28 mouse cellular contexts compared by ENCODE assay signal in genomic region chr17:88481062-88481461, GRCm38 (mm10). TPM values are rescaled to one million over a fixed set of nuclear protein-coding genes. Genes with fewer than 3 reads are reported as not detected.
DNase-seq lines count a peak whose midpoint lies in the region; ATAC-seq and TF ChIP-seq lines count a peak whose summit lies in the region.
"Had no signal": no experiment of that assay in that cellular context is flagged by ENCODE, and none has a peak within 500 bp of the region (broad histone marks: within the 10 kb centered on the region; RNA-seq: fewer than 3 reads in every experiment).

No protein-coding gene starts in this region.

- peak; percentile 89 to 92 for TF ChIP-seq EP300 in MEL (IDR thresholded peaks at IDR 0.05; ENCODE audit: low read depth in 1 of 2, low read length in 2 of 2)

- ATAC-seq in liver, embryonic 11.5 days (replicated peaks; ENCODE audit: low FRiP score) = no peak
- no peak for ATAC-seq in liver, embryonic 13.5 days (ENCODE audit: low read depth)
- no peak for ATAC-seq in liver, embryonic 16.5 days (ENCODE audit: low read depth)
- ATAC-seq: forebrain, embryonic 14.5 days; forebrain, embryonic 16.5 days; Patski had no signal

- H3K9me3 ChIP-seq in liver, embryonic 11.5 days (ENCODE audit: control insufficient read depth, low read length) = no peaks in the 10 kb centered on the region
- no peaks in the 10 kb centered on the region for H3K9me3 ChIP-seq in MEL (replicated peaks; ENCODE audit: insufficient read depth, low read length)
- H3K9me3 ChIP-seq in liver, embryonic 13.5 days (replicated peaks) = no peaks in the 10 kb centered on the region
- no peaks in the 10 kb centered on the region for H3K9me3 ChIP-seq in liver, embryonic 16.5 days (replicated peaks; ENCODE audit: control insufficient read depth, low read length)
- H3K9me3 ChIP-seq: embryonic facial prominence, embryonic 13.5 days; embryonic facial prominence, embryonic 15.5 days; forebrain, embryonic 10.5 days; forebrain, embryonic 12.5 days; G1E had no signal

- H3K9ac ChIP-seq in liver, embryonic 11.5 days (ENCODE audit: low read depth, low read length) = no peak overlapping the region
- H3K9ac ChIP-seq in MEL (ENCODE audit: control insufficient read depth, low read depth, low read length, poor library complexity, severe bottlenecking) = peak overlapping the region; percentile 16
- H3K9ac ChIP-seq in liver, embryonic 13.5 days = no peak overlapping the region
- H3K9ac ChIP-seq in liver, embryonic 16.5 days (ENCODE audit: low read depth, low read length) = peak overlapping the region; percentile 14; the same call in 1 of the 2 replicates
- H3K9ac ChIP-seq: embryonic facial prominence, embryonic 13.5 days; embryonic facial prominence, embryonic 15.5 days; forebrain, embryonic 12.5 days had no signal

- no peaks in the 10 kb centered on the region for H3K27me3 ChIP-seq in liver, embryonic 11.5 days (replicated peaks; ENCODE audit: control insufficient read depth, insufficient read depth, low read length)
- no peaks in the 10 kb centered on the region for H3K27me3 ChIP-seq in MEL (ENCODE audit: control insufficient read depth in 1 of 2, insufficient read depth in 2 of 2, low read length in 2 of 2)
- H3K27me3 ChIP-seq in liver, embryonic 13.5 days = no peaks in the 10 kb centered on the region
- H3K27me3 ChIP-seq in liver, embryonic 16.5 days (ENCODE audit: control insufficient read depth, insufficient read depth, low read depth, low read length) = no peaks in the 10 kb centered on the region
- H3K27me3 ChIP-seq: CH12.LX; embryonic facial prominence, embryonic 13.5 days; embryonic facial prominence, embryonic 15.5 days; forebrain, embryonic 12.5 days; Patski had no signal

- TF ChIP-seq CTCF in MEL (IDR thresholded peaks at IDR 0.05 in 2 of 3, conservative IDR thresholded peaks at IDR 0.05 in 1 of 3; ENCODE audit: control insufficient read depth in 1 of 3, insufficient read depth in 1 of 3, low read depth in 2 of 3, low read length in 3 of 3, poor library complexity in 1 of 3, severe bottlenecking in 1 of 3) = no peak

- no peak for DNase-seq in liver, embryonic 11.5 days (ENCODE audit: low spot score)
- DNase-seq in liver (no peak), MEL (ENCODE audit: low read depth, low spot score) (peak; percentile 51)
- DNase-seq in liver, embryonic 13.5 days = no peak
- no peak for DNase-seq in lung, postnatal 36 days
- DNase-seq in embryo, embryonic 10.5 days (ENCODE audit: low spot score) = no peak
- no peak for DNase-seq in thymus, postnatal 4 days
- DNase-seq: adrenal gland, adult 8-10 months; adrenal gland, postnatal 14 days; adrenal gland, postnatal 36 days; B cell, adult 2 months; cerebellum, adult 11-12 months; cerebellum, adult 2 months; cerebellum, adult 9-10 months; cerebellum, postnatal 10 days; cerebellum, postnatal 25 days; embryo, embryonic 11 days had no signal

- WGBS in liver, embryonic 11.5 days = 59% methylated on average over 2 of the region's 2 CpGs
- 52% methylated on average over 2 of the region's 2 CpGs for WGBS in liver, embryonic 13.5 days (ENCODE audit: insufficient replicate concordance)
- WGBS in liver, embryonic 16.5 days (ENCODE audit: insufficient replicate concordance) = 38% methylated on average over 2 of the region's 2 CpGs

- H3K4me2 ChIP-seq in liver, embryonic 11.5 days = no peak overlapping the region
- H3K4me2 ChIP-seq in liver, embryonic 13.5 days = no peak overlapping the region; the same call in 1 of the 2 replicates
- H3K4me2 ChIP-seq in liver, embryonic 16.5 days (ENCODE audit: low read depth, low read length) = no peak overlapping the region
- H3K4me2 ChIP-seq: embryonic facial prominence, embryonic 13.5 days; embryonic facial prominence, embryonic 15.5 days; forebrain, embryonic 12.5 days had no signal

- H3K36me3 ChIP-seq in liver, embryonic 11.5 days (ENCODE audit: control insufficient read depth, insufficient read depth, low read length) = peaks cover 3% of the 10 kb centered on the region; the same call in 1 of the 2 replicates
- peaks cover 6 to 32% of the 10 kb centered on the region in 2 experiments for H3K36me3 ChIP-seq in MEL (ENCODE audit: control insufficient read depth in 1 of 2, insufficient read depth in 2 of 2, low read length in 2 of 2)
- H3K36me3 ChIP-seq in liver, embryonic 13.5 days = peaks cover 24% of the 10 kb centered on the region
- peaks cover 2% of the 10 kb centered on the region for H3K36me3 ChIP-seq in liver, embryonic 16.5 days (ENCODE audit: control insufficient read depth, insufficient read depth)
- H3K36me3 ChIP-seq: embryonic facial prominence, embryonic 15.5 days had no signal

- H3K79me2 ChIP-seq in MEL (ENCODE audit: control insufficient read depth, insufficient read depth, low read length, poor library complexity) = peaks cover 4% of the 10 kb centered on the region

- peak overlapping the region; percentile 5; the same call in 1 of the 2 replicates for H3K27ac ChIP-seq in liver, embryonic 11.5 days (ENCODE audit: low read depth, low read length)
- peak overlapping the region; percentile 75 for H3K27ac ChIP-seq in MEL (ENCODE audit: control insufficient read depth, low read depth, low read length)
- H3K27ac ChIP-seq in liver, embryonic 13.5 days = peak overlapping the region; percentile 64
- H3K27ac ChIP-seq in liver, embryonic 16.5 days (ENCODE audit: low read length) = peak overlapping the region; percentile 21; the same call in 1 of the 2 replicates
- H3K27ac ChIP-seq: embryonic facial prominence, embryonic 13.5 days; embryonic facial prominence, embryonic 15.5 days; forebrain, embryonic 10.5 days; forebrain, embryonic 12.5 days had no signal

- TF ChIP-seq POLR2A in MEL (IDR thresholded peaks at IDR 0.05; ENCODE audit: control insufficient read depth in 1 of 2, insufficient read depth in 1 of 2, low read depth in 1 of 2, low read length in 2 of 2, poor library complexity in 1 of 2) = no peak

- H3K4me1 ChIP-seq in liver, embryonic 11.5 days (replicated peaks; ENCODE audit: control insufficient read depth, insufficient read depth, low read length) = peaks cover 19% of the 10 kb centered on the region
- H3K4me1 ChIP-seq in MEL (ENCODE audit: control insufficient read depth in 1 of 2, insufficient read depth in 2 of 2, low read length in 2 of 2) = peaks cover 26 to 30% of the 10 kb centered on the region in 2 experiments
- peaks cover 33% of the 10 kb centered on the region for H3K4me1 ChIP-seq in liver, embryonic 13.5 days (replicated peaks)
- peaks cover 24% of the 10 kb centered on the region for H3K4me1 ChIP-seq in liver, embryonic 16.5 days (ENCODE audit: control insufficient read depth, low read depth, low read length)
- H3K4me1 ChIP-seq: embryonic facial prominence, embryonic 13.5 days; embryonic facial prominence, embryonic 15.5 days; forebrain, embryonic 12.5 days had no signal

- no peak for TF ChIP-seq RAD21 in MEL (IDR thresholded peaks at IDR 0.05; ENCODE audit: low read depth, low read length)

- no peak overlapping the region for H3K4me3 ChIP-seq in liver, embryonic 11.5 days (ENCODE audit: low read depth, low read length)
- no peak overlapping the region for H3K4me3 ChIP-seq in MEL (ENCODE audit: control insufficient read depth in 1 of 2, insufficient read depth in 1 of 2, low read depth in 2 of 2, low read length in 2 of 2)
- H3K4me3 ChIP-seq in liver, embryonic 13.5 days (replicated peaks) = no peak overlapping the region
- no peak overlapping the region for H3K4me3 ChIP-seq in liver, embryonic 16.5 days (ENCODE audit: low read depth, low read length)
- H3K4me3 ChIP-seq: embryonic facial prominence, embryonic 13.5 days; embryonic facial prominence, embryonic 15.5 days; erythroblast, embryonic 14.5 days; forebrain, embryonic 10.5 days; forebrain, embryonic 12.5 days had no signal

TF ChIP-seq in MEL, 35 proteins besides CTCF, POLR2A, EP300 and RAD21:
- 0 out of 2 replicates have a peak, but pooled peaks have one; percentile 37 for TF ChIP-seq ELF1 (IDR thresholded peaks at IDR 0.05; ENCODE audit: low read depth, low read length)
- peak; percentile 76 for TF ChIP-seq ETS1 (IDR thresholded peaks at IDR 0.05; ENCODE audit: low read depth, low read length)
- TF ChIP-seq MAZ (IDR thresholded peaks at IDR 0.05; ENCODE audit: low read depth, low read length) = no peak
- TF ChIP-seq SIN3A (IDR thresholded peaks at IDR 0.05; ENCODE audit: low read length) = peak; percentile 62
- no peak for TF ChIP-seq USF2 (IDR thresholded peaks at IDR 0.05; ENCODE audit: borderline replicate concordance in 1 of 2, insufficient read depth in 1 of 2, low read depth in 1 of 2, low read length in 2 of 2)
- TF ChIP-seq GATA1 (IDR thresholded peaks at IDR 0.05; ENCODE audit: low read depth, low read length) = peak; percentile 92
- peak; percentile 60; the same call in 1 of the 2 replicates for TF ChIP-seq RCOR1 (IDR thresholded peaks at IDR 0.05; ENCODE audit: low read depth, low read length)
- TF ChIP-seq TCF12 (IDR thresholded peaks at IDR 0.05; ENCODE audit: low read depth, low read length) = peak; percentile 69; the same call in 1 of the 2 replicates
- TF ChIP-seq CHD1 (IDR thresholded peaks at IDR 0.05; ENCODE audit: low read depth, low read length) = peak; percentile 95; the same call in 1 of the 2 replicates
- TF ChIP-seq MYB (IDR thresholded peaks at IDR 0.05; ENCODE audit: low read depth, low read length) = peak; percentile 91
- TF ChIP-seq TAL1 (IDR thresholded peaks at IDR 0.05; ENCODE audit: low read length) = no peak; the same call in 1 of the 2 replicates

RNA-seq across cellular contexts. Expression of gene Foxn2, which starts 40.6 kb away (rescaled TPM):
- 15.0 and 15.3 TPM in 2 replicates for polyA plus RNA-seq in liver, embryonic 11.5 days (2014; fragmentation: Nextera tagmentation; extraction: Ambion mirVana)
- total RNA-seq in MEL (2012; rRNA removed) = 20.9 and 21.7 TPM in 2 replicates
- 100 to 1,000 TPM in 1 of 2 experiments, 10 to 100 TPM in 1; 20.0 to 133 TPM for polyA plus RNA-seq in MEL (2012; ENCODE audit: insufficient read depth in 1 of 2, insufficient read length in 2 of 2, low read depth in 1 of 2, low replicate concordance in 2 of 2, missing spikeins in 1 of 2)
- polyA plus RNA-seq in liver, embryonic 13.5 days (2015; fragmentation: Nextera tagmentation; extraction: Ambion mirVana) = 12.0 and 15.4 TPM in 2 replicates
- polyA plus RNA-seq in liver, embryonic 16.5 days (2015; fragmentation: Nextera tagmentation; extraction: Ambion mirVana) = 11.0 and 11.8 TPM in 2 replicates

RNA-seq across cellular contexts. Expression of gene Ppp1r21, which starts 48.9 kb away (rescaled TPM):
- polyA plus RNA-seq in liver, embryonic 11.5 days (2014; fragmentation: Nextera tagmentation; extraction: Ambion mirVana) = 16.2 and 16.6 TPM in 2 replicates
- total RNA-seq in MEL (2012; rRNA removed) = 9.6 and 11.1 TPM in 2 replicates
- 10 to 100 TPM in 1 of 2 experiments, not detected in 1; 16.2 TPM for polyA plus RNA-seq in MEL (2012; ENCODE audit: insufficient read depth in 1 of 2, insufficient read length in 2 of 2, low read depth in 1 of 2, low replicate concordance in 2 of 2, missing spikeins in 1 of 2)
- polyA plus RNA-seq in liver, embryonic 13.5 days (2015; fragmentation: Nextera tagmentation; extraction: Ambion mirVana) = 7.7 and 8.0 TPM in 2 replicates
- polyA plus RNA-seq in liver, embryonic 16.5 days (2015; fragmentation: Nextera tagmentation; extraction: Ambion mirVana) = 9.6 and 10.6 TPM in 2 replicates

Comparison
In these comparisons a context has a peak if more than half of its experiments do, and no peak if none do; other contexts are left out.
1. H3K9ac ChIP-seq: peak in MEL (single experiment) and liver, embryonic 16.5 days (single experiment); none in liver, embryonic 11.5 days (single experiment) and liver, embryonic 13.5 days (single experiment).
2. H3K27ac ChIP-seq: peak in every context shown above with its lines; median percentile 75 in MEL; 64 in liver, embryonic 13.5 days; 21 in liver, embryonic 16.5 days; 5 in liver, embryonic 11.5 days.